Mouse (Mus musculus) megakaryocyte, embryonic 14.5 days (primary cell): Measurements from ENCODE around the gene Kcnj9. TPM values are rescaled to one million over a fixed set of nuclear protein-coding genes. Genes with fewer than 3 reads are reported as not detected.

Experiments used
- H3K27me3 ChIP-seq: replicated peaks from 2 replicates; pipeline ENCODE3; 2012; ENCODE audit warnings: inconsistent platforms
- H3K36me3 ChIP-seq: replicated peaks from 2 replicates; pipeline ENCODE3; 2012; ENCODE audit warnings: low read length, inconsistent platforms, mixed read lengths
- H3K4me1 ChIP-seq: 2 replicates; pipeline ENCODE4 v1.6.1; 2012; ENCODE audit warnings: inconsistent platforms
- H3K4me3 ChIP-seq: replicated peaks from 2 replicates; pipeline ENCODE3; 2012; ENCODE audit warnings: moderate library complexity, mild to moderate bottlenecking, inconsistent platforms
- H3K9me3 ChIP-seq: 2 replicates; pipeline ENCODE4 v1.6.1; 2012; ENCODE audit warnings: inconsistent platforms
- FLI1 ChIP-seq: IDR thresholded peaks from 2 replicates; pipeline ENCODE4 v1.6.1; 2012; ENCODE audit warnings: low read length, inconsistent platforms, mixed read lengths
- GATA1 ChIP-seq: IDR thresholded peaks from 3 replicates; pipeline ENCODE4 v1.6.1; 2012; ENCODE audit warnings: mixed read lengths, low read length, inconsistent platforms, borderline replicate concordance
- polyA plus RNA-seq: library from polyadenylated mRNA; stranded (reverse); fragments of >175 nt; gene quantifications from 2 replicates; pipeline ENCODE4 v1.2.3, GENCODE M21; 2012; ENCODE audit warnings: low replicate concordance; ENCODE audit not compliant: insufficient read depth

Kcnj9 gene
- polyA plus RNA-seq, 1 experiment: 0.13 TPM

GRCm38 (mm10) chr1:172296816-172297510 lies 32.2 kb downstream of the Kcnj9 start:
- no peaks in the 10 kb centered on the region for H3K9me3 ChIP-seq
- H3K4me1 ChIP-seq: peaks cover 7% of the 10 kb centered on the region
- no peaks in the 10 kb centered on the region for H3K36me3 ChIP-seq
- H3K27me3 ChIP-seq: peaks cover 80% of the 10 kb centered on the region
- no peak for TF ChIP-seq GATA1
- no peak for TF ChIP-seq FLI1
- H3K4me3 ChIP-seq: no peak overlapping the region

GRCm38 (mm10) chr1:172295751-172296197 lies 33.3 kb downstream of the Kcnj9 start:
- H3K4me1 ChIP-seq: peaks cover 7% of the 10 kb centered on the region
- peaks cover 86% of the 10 kb centered on the region for H3K27me3 ChIP-seq
- H3K4me3 ChIP-seq: no peak overlapping the region
- H3K9me3 ChIP-seq: no peaks in the 10 kb centered on the region
- no peak for TF ChIP-seq FLI1
- no peak for TF ChIP-seq GATA1
- H3K36me3 ChIP-seq: no peaks in the 10 kb centered on the region

- Histone ChIP-seq H3K4me3 (no peak overlapping the region), H3K27me3 (peaks cover 88% of the 10 kb centered on the region), H3K36me3 (no peaks in the 10 kb centered on the region), H3K4me1 (peaks cover 8% of the 10 kb centered on the region), H3K9me3 (no peaks in the 10 kb centered on the region)
- TF ChIP-seq FLI1: no peak
- TF ChIP-seq GATA1: no peak
These were observed 35.7 kb downstream of the Kcnj9 start for GRCm38 (mm10) chr1:172293449-172293848.

- Histone ChIP-seq H3K9me3 (no peaks in the 10 kb centered on the region), H3K36me3 (no peaks in the 10 kb centered on the region), H3K4me3 (no peak overlapping the region), H3K27me3 (peaks cover 82% of the 10 kb centered on the region), H3K4me1 (peaks cover 10% of the 10 kb centered on the region)
- no peak for TF ChIP-seq FLI1
- TF ChIP-seq GATA1: no peak
These were observed 36.2 kb downstream of the Kcnj9 start for GRCm38 (mm10) chr1:172292880-172293279.

DNA sequence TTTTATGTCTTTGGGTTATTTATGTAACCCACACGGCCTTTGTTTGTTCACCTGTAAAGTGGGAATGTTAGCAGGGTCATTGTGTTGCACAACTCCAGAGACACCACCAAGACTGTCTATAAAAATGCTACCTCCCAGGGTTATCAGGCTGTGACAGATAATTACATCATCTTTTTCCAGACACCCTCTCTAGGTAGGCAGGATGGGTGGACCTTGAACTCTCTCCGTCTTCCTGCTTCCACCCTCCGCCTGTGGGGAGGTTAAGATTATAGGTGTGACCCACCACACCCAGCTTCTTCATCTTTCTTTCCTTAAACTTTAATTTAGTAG lies 39.5 kb downstream of the Kcnj9 start:
- Histone ChIP-seq H3K9me3 (no peaks in the 10 kb centered on the region), H3K4me1 (peaks cover 7% of the 10 kb centered on the region), H3K4me3 (no peak overlapping the region), H3K27me3 (peaks cover 74% of the 10 kb centered on the region), H3K36me3 (no peaks in the 10 kb centered on the region)
- TF ChIP-seq GATA1 (no peak), FLI1 (no peak)

- Histone ChIP-seq H3K27me3 (peaks cover 75% of the 10 kb centered on the region), H3K9me3 (no peaks in the 10 kb centered on the region), H3K4me1 (peaks cover 7% of the 10 kb centered on the region), H3K36me3 (no peaks in the 10 kb centered on the region), H3K4me3 (no peak overlapping the region)
- TF ChIP-seq GATA1 (no peak), FLI1 (no peak)
These were observed 40.1 kb downstream of the Kcnj9 start for GRCm38 (mm10) chr1:172288900-172289616.

DNA sequence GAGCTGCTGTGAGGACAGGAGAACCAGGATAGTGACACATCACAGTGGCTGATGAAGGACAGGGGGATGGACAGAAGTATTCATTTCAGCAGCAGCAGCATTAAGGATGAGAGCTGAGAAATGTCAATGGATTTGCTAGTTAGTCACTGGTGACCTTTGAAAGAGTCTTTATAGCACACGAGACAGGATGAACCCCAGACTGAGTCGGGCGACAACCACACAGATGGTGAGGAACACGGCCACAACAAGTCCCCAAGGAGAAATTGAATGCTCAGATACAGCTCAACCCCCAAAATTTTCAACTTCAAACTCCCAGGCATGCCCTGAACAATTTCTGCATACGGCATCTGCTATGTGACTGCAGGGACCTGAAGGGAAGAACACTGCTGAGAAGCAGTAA lies 42.4 kb downstream of the Kcnj9 start:
- no peaks in the 10 kb centered on the region for H3K36me3 ChIP-seq
- TF ChIP-seq GATA1: no peak
- TF ChIP-seq FLI1: no peak
- H3K4me3 ChIP-seq: no peak overlapping the region
- peaks cover 72% of the 10 kb centered on the region for H3K27me3 ChIP-seq
- peaks cover 7% of the 10 kb centered on the region for H3K4me1 ChIP-seq
- no peaks in the 10 kb centered on the region for H3K9me3 ChIP-seq

DNA sequence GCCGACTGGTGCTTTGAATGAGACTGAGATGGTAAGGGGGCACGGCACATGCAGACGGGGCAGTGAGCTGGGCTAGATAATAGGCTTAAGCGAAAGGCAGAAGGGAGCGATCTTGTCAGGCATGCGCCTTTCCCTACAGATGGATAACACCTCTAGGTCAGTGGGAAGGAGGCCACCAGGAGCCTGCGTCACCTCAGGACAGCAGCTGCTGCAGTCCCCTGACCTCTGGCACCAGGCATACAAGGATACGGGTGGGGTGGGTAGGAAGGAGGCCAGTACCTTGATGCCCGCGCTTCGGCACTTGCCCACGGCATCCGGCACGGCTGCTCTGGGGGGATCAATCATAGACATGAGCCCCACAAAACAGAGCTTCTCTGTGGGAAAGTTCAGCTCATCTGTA lies 44.9 kb downstream of the Kcnj9 start:
- H3K4me1 ChIP-seq: peaks cover 22% of the 10 kb centered on the region
- no peak overlapping the region for H3K4me3 ChIP-seq
- TF ChIP-seq FLI1: no peak
- no peak for TF ChIP-seq GATA1
- no peaks in the 10 kb centered on the region for H3K9me3 ChIP-seq
- H3K27me3 ChIP-seq: peaks cover 70% of the 10 kb centered on the region
- H3K36me3 ChIP-seq: no peaks in the 10 kb centered on the region

GRCm38 (mm10) chr1:172283073-172283472 lies 46.0 kb downstream of the Kcnj9 start:
- no peaks in the 10 kb centered on the region for H3K36me3 ChIP-seq
- no peak for TF ChIP-seq FLI1
- TF ChIP-seq GATA1: no peak
- H3K9me3 ChIP-seq: no peaks in the 10 kb centered on the region

DNA sequence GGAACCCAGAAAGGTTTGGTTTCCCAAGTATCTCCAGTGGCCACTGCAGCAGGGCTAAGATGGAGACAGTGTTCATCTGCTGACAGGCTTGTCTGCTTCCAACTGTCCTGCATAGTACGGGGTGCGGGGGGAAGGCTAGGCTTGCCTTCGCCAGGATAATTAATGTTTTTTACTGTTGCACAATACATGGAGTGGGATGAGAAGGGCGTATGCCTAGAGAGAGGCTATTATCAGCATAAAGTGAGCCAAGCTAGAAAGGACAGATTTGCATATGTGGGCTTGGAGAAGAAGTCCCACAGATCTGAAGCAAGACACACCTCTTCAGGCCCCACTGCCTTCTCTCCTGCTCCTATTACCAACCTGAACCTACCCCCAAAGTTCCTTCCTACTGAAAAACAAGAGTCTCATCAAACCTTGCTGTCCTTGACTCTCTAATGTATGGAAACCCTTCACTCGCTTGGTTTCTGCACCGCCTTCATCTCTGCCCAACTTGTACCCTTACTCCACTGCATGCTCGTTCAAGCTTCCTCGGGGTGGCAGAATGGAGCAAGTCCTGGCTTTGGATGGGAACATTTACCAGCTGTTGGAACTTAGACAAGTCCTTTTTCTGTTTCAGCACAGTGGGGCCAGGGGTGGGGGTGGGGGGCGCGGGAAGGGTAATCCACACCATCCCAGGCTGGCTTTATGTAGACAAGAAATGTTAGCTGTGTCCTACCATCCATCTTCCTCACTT lies 47.4 kb downstream of the Kcnj9 start:
- H3K27me3 ChIP-seq: peaks cover 61% of the 10 kb centered on the region
- H3K4me1 ChIP-seq: peaks cover 36% of the 10 kb centered on the region
- no peak for TF ChIP-seq GATA1
- no peak for TF ChIP-seq FLI1
- no peaks in the 10 kb centered on the region for H3K9me3 ChIP-seq
- no peaks in the 10 kb centered on the region for H3K36me3 ChIP-seq
- no peak overlapping the region for H3K4me3 ChIP-seq

More at GRCm38 (mm10) chr1:172283073-172283472, 46.0 kb downstream of the Kcnj9 start:
- Histone ChIP-seq H3K27me3 (peaks cover 67% of the 10 kb centered on the region), H3K4me3 (no peak overlapping the region), H3K4me1 (peaks cover 22% of the 10 kb centered on the region; the same call in 1 of the 2 replicates)
